Mouse (Mus musculus) stomach, embryonic 14.5 days (tissue): ENCODE data around the gene Gm9048. TPM values are rescaled to one million over a fixed set of nuclear protein-coding genes. Genes with fewer than 3 reads are reported as not detected.
"Not testable (repeated sequence)": the region's sequence is repeated elsewhere in the genome, so short reads cannot be mapped to it uniquely, and the experiment has no call there.

Experiments used
- ATAC-seq: fragments of 200-750 bp; cut with Nextera tagmentation; 2 replicates; pipeline ENCODE4 v1.8.0; 2017; ENCODE audit warnings: low read depth, moderate TSS enrichment; ENCODE audit not compliant: insufficient number of reproducible peaks, insufficient read depth, low FRiP score
- H3K27ac ChIP-seq: fragments of 300-500 bp; sonication (generic); 2 replicates; pipeline ENCODE4 v1.5.1; 2014; ENCODE audit warnings: mild to moderate bottlenecking, low read length, moderate library complexity, mixed read lengths
- H3K27me3 ChIP-seq: fragments of 300-500 bp; sonication (generic); 2 replicates; pipeline ENCODE4 v1.6.1; 2014; ENCODE audit warnings: low read length, control low read depth, mixed read lengths; ENCODE audit not compliant: control insufficient read depth, insufficient read depth
- H3K36me3 ChIP-seq: fragments of 300-500 bp; sonication (generic); 2 replicates; pipeline ENCODE4 v1.6.1; 2014; ENCODE audit warnings: mild to moderate bottlenecking, control low read depth, low read length, moderate library complexity, mixed read lengths; ENCODE audit not compliant: control insufficient read depth, insufficient read depth
- H3K4me1 ChIP-seq: fragments of 300-500 bp; sonication (generic); 2 replicates; pipeline ENCODE4 v1.6.1; 2014; ENCODE audit warnings: low read length, control low read depth, mixed read lengths; ENCODE audit not compliant: control insufficient read depth, insufficient read depth
- H3K4me2 ChIP-seq: fragments of 300-500 bp; sonication (generic); replicated peaks from 2 replicates; pipeline ENCODE4 v1.6.1; 2014; ENCODE audit warnings: low read depth, low read length, control low read depth
- H3K4me3 ChIP-seq: fragments of 300-500 bp; sonication (generic); 2 replicates; pipeline ENCODE4 v1.5.1; 2014; ENCODE audit warnings: low read depth, low read length, control low read depth
- H3K9ac ChIP-seq: fragments of 300-500 bp; sonication (generic); replicated peaks from 2 replicates; pipeline ENCODE4 v1.6.1; 2014; ENCODE audit warnings: low read depth, mild to moderate bottlenecking, control low read depth, low read length, moderate library complexity, mixed read lengths
- H3K9me3 ChIP-seq: fragments of 300-500 bp; sonication (generic); 2 replicates; pipeline ENCODE4 v1.6.1; 2016; ENCODE audit warnings: low read depth, low read length, control low read depth; ENCODE audit not compliant: control insufficient read depth
- WGBS: fragments of 180-500 bp; shearing (Covaris S2); extraction: QIAGEN DNeasy Blood & Tissue Kit; methylation state at CpG from one replicate; pipeline ENCODE4 v1.1.7; 2014; 5-methylcytosine and 5-hydroxymethylcytosine counted together
- polyA plus RNA-seq: library from polyadenylated mRNA; unstranded; fragments of >200 nt; fragmentation: Nextera tagmentation; extraction: Ambion mirVana; gene quantifications from 2 replicates; pipeline ENCODE4 v1.2.1, GENCODE M21; 2014

Gm9048 gene
- not detected in 2 replicates for polyA plus RNA-seq

DNA sequence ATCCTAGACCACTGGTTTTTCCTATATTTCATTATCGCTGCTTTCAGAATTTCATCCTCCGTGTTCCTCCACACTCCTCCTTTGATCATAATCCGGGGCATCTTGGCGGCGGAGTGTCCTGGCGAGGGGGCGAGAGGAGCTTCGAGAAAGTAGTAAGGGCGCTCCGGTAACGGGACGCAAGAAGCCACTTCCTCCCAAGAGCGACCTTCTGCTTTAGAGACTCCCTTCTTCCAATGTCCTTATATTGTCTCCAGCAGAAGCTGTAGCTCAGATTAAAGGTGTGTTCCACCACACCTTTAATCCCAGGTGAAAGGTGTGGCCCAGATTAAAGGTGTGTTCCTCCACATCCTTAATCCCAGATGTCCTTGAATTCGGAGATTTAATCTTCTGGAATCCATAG, at the start of gene Gm9048:
Gene Gm9048, minus strand, starts transcription at position 101 of the 400 bp plus-strand sequence.
- H3K4me2 ChIP-seq, H3K9ac ChIP-seq, H3K27me3 ChIP-seq, H3K4me1 ChIP-seq, H3K9me3 ChIP-seq, H3K4me3 ChIP-seq, H3K27ac ChIP-seq, H3K36me3 ChIP-seq, ATAC-seq: not testable (repeated sequence)
- no CpG with 5 or more reads among the region's 14 CpGs for WGBS

DNA sequence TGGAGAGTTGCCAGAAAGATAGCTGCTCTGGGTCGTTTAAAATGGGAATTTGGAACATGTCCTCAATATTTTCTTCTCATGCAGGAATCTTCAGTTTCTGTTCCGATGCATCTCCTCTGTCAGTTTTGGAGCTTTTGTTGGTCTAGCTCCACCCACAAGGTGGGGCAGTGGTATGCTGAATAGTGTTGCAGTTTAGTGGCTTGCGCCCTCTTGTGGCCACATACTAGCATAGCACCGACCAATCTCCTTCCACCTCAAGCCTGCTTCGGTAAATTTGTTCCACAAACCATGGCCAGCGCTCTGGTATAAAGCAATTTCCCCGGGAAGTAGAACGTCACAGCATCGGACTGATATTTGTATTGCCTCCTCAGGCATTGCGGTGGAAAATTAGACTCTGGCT, 22.0 kb upstream of the Gm9048 start:
- Histone ChIP-seq H3K27me3 (no peaks in the 10 kb centered on the region), H3K27ac (no peak overlapping the region), H3K9me3 (no peaks in the 10 kb centered on the region), H3K9ac (no peak overlapping the region), H3K4me3 (no peak overlapping the region), H3K4me1 (0 out of 2 replicates have a peak, but pooled peaks cover 2% of the 10 kb centered on the region), H3K36me3 (no peaks in the 10 kb centered on the region), H3K4me2 (0 out of 2 replicates have a peak overlapping the region, but pooled peaks have one; percentile 20)
- ATAC-seq: peak; percentile 85
- 7% methylated on average over 10 of the region's 10 CpGs for WGBS

DNA sequence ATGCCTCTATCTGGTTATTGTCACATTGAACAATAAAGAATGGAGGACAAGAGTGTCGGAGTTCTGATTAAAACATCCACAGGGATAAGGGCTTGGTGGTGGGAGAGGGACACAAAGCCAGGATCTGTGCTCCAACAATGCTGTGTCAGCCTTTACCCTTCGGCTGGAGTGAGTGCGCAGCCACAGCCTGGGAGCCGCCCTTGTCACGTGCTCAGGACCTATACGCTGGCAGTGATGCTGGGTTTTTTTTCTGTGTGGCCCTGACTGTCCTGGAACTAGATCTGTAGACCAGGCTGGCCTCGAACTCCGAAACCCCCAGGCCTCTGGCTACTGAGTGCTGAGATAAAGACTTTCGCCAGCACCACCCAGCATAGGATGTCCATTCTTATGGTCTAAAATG, 21.0 kb upstream of the Gm9048 start:
- 93% methylated on average over 9 of the region's 9 CpGs for WGBS
- 0 out of 2 replicates have a peak, but pooled peaks cover 2% of the 10 kb centered on the region for H3K4me1 ChIP-seq
- H3K4me3 ChIP-seq: no peak overlapping the region
- no peak overlapping the region for H3K4me2 ChIP-seq
- H3K27me3 ChIP-seq: no peaks in the 10 kb centered on the region
- no peak overlapping the region for H3K27ac ChIP-seq
- no peaks in the 10 kb centered on the region for H3K9me3 ChIP-seq
- H3K36me3 ChIP-seq: no peaks in the 10 kb centered on the region
- H3K9ac ChIP-seq: no peak overlapping the region
- no peak for ATAC-seq

DNA sequence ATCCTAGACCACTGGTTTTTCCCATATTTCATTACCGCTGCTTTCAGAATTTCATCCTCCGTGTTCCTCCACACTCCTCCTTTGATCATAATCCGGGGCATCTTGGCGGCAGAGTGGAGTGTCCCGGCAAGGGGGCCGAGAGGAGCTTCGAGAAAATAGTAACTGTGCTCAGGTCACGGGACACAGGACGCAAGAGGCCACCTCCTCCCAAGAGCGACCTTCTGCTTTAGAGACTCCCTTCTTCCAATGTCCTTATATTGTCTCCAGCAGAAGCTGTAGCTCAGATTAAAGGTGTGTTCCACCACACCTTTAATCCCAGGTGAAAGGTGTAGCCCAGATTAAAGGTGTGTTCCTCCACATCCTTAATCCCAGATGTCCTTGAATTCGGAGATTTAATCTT, 5.5 kb upstream of the Gm9048 start, which contains the start of gene Gm9049:
Gene Gm9049, minus strand, starts transcription at position 101 of the 400 bp plus-strand sequence.
- H3K4me3 ChIP-seq, ATAC-seq, H3K27ac ChIP-seq, H3K4me1 ChIP-seq, H3K9ac ChIP-seq, H3K4me2 ChIP-seq, H3K27me3 ChIP-seq, H3K36me3 ChIP-seq, H3K9me3 ChIP-seq: not testable (repeated sequence)
- 60% methylated on average over 1 of the region's 11 CpGs for WGBS

DNA sequence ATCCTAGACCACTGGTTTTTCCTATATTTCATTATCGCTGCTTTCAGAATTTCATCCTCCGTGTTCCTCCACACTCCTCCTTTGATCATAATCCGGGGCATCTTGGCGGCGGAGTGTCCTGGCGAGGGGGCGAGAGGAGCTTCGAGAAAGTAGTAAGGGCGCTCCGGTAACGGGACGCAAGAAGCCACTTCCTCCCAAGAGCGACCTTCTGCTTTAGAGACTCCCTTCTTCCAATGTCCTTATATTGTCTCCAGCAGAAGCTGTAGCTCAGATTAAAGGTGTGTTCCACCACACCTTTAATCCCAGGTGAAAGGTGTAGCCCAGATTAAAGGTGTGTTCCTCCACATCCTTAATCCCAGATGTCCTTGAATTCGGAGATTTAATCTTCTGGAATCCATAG, 5.3 kb downstream of the Gm9048 start, which contains the start of gene Gm9046:
Gene Gm9046, minus strand, starts transcription at position 101 of the 400 bp plus-strand sequence.
- ATAC-seq, H3K27me3 ChIP-seq, H3K4me1 ChIP-seq: not testable (repeated sequence)

DNA sequence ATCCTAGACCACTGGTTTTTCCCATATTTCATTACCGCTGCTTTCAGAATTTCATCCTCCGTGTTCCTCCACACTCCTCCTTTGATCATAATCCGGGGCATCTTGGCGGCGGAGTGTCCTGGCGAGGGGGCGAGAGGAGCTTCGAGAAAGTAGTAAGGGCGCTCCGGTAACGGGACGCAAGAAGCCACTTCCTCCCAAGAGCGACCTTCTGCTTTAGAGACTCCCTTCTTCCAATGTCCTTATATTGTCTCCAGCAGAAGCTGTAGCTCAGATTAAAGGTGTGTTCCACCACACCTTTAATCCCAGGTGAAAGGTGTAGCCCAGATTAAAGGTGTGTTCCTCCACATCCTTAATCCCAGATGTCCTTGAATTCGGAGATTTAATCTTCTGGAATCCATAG, 10.7 kb downstream of the Gm9048 start, which contains the start of gene Gm9045:
Gene Gm9045, minus strand, starts transcription at position 101 of the 400 bp plus-strand sequence.
- no CpG with 5 or more reads among the region's 14 CpGs for WGBS
- H3K27ac ChIP-seq, ATAC-seq, H3K4me3 ChIP-seq, H3K4me2 ChIP-seq, H3K36me3 ChIP-seq, H3K27me3 ChIP-seq, H3K9me3 ChIP-seq, H3K9ac ChIP-seq, H3K4me1 ChIP-seq: not testable (repeated sequence)

More for the DNA sequence above, 5.3 kb downstream of the Gm9048 start, which contains the start of gene Gm9046:
- not testable (repeated sequence) for H3K4me3 ChIP-seq, H3K4me2 ChIP-seq, H3K27ac ChIP-seq, H3K9me3 ChIP-seq, H3K9ac ChIP-seq, H3K36me3 ChIP-seq
- WGBS: no CpG with 5 or more reads among the region's 14 CpGs

DNA sequence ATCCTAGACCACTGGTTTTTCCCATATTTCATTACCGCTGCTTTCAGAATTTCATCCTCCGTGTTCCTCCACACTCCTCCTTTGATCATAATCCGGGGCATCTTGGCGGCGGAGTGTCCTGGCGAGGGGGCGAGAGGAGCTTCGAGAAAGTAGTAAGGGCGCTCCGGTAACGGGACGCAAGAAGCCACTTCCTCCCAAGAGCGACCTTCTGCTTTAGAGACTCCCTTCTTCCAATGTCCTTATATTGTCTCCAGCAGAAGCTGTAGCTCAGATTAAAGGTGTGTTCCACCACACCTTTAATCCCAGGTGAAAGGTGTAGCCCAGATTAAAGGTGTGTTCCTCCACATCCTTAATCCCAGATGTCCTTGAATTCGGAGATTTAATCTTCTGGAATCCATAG, 16.2 kb downstream of the Gm9048 start, which contains the start of gene Gm9044:
Gene Gm9044, minus strand, starts transcription at position 101 of the 400 bp plus-strand sequence.
- H3K9ac ChIP-seq, H3K36me3 ChIP-seq, H3K4me1 ChIP-seq, ATAC-seq, H3K9me3 ChIP-seq, H3K4me2 ChIP-seq, H3K27me3 ChIP-seq, H3K4me3 ChIP-seq, H3K27ac ChIP-seq: not testable (repeated sequence)
- WGBS: no CpG with 5 or more reads among the region's 14 CpGs

DNA sequence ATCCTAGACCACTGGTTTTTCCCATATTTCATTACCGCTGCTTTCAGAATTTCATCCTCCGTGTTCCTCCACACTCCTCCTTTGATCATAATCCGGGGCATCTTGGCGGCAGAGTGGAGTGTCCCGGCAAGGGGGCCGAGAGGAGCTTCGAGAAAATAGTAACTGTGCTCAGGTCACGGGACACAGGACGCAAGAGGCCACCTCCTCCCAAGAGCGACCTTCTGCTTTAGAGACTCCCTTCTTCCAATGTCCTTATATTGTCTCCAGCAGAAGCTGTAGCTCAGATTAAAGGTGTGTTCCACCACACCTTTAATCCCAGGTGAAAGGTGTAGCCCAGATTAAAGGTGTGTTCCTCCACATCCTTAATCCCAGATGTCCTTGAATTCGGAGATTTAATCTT, 21.6 kb downstream of the Gm9048 start, which contains the start of gene Gm9040:
Gene Gm9040, minus strand, starts transcription at position 101 of the 400 bp plus-strand sequence.
- no CpG with 5 or more reads among the region's 11 CpGs for WGBS
- not testable (repeated sequence) for ATAC-seq, H3K4me1 ChIP-seq, H3K27ac ChIP-seq, H3K4me2 ChIP-seq, H3K4me3 ChIP-seq, H3K9ac ChIP-seq, H3K9me3 ChIP-seq, H3K27me3 ChIP-seq, H3K36me3 ChIP-seq

DNA sequence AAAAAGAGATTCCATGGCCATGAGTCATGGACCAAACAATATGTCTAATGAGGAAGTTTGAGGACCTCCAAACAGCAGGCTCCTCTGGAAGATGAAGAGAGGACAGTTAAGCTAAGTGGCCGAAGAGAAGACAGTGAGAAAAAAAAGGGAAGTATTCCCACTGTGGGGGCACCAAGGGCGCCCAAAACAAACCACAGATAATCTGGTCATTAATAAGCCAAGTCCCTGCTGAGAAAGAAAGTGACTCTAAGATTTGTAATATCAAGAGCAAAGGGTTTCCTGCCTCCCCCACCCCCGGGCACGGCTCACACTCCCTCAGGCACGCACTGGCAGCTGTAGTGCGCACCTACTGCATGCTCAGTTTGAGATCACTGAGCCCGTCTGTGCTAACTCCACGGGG, 29.5 kb downstream of the Gm9048 start:
- Histone ChIP-seq H3K9me3 (no peaks in the 10 kb centered on the region), H3K4me1 (no peaks in the 10 kb centered on the region), H3K27me3 (no peaks in the 10 kb centered on the region), H3K4me2 (no peak overlapping the region), H3K36me3 (no peaks in the 10 kb centered on the region), H3K27ac (no peak overlapping the region), H3K4me3 (no peak overlapping the region), H3K9ac (no peak overlapping the region)
- ATAC-seq: no peak
- WGBS: 82% methylated on average over 8 of the region's 8 CpGs
